Mouse (Mus musculus) midbrain, embryonic 13.5 days (tissue): Measurements from ENCODE around the gene Pgm2. TPM values are rescaled to one million over a fixed set of nuclear protein-coding genes. Genes with fewer than 3 reads are reported as not detected.

Experiments
- ATAC-seq: fragments of 200-750 bp; cut with Nextera tagmentation; 2 replicates; pipeline ENCODE4 v1.8.0; 2017; ENCODE audit warnings: mild to moderate bottlenecking, moderate TSS enrichment, moderate library complexity
- H3K27ac ChIP-seq: fragments of 300-500 bp; sonication (generic); 2 replicates; pipeline ENCODE4 v1.5.1; 2015; ENCODE audit warnings: inconsistent platforms, mild to moderate bottlenecking, moderate library complexity
- H3K27me3 ChIP-seq: fragments of 300-500 bp; sonication (generic); 2 replicates; pipeline ENCODE4 v1.6.1; 2015; ENCODE audit warnings: mild to moderate bottlenecking, inconsistent platforms
- H3K36me3 ChIP-seq: fragments of 300-500 bp; sonication (generic); 2 replicates; pipeline ENCODE4 v1.6.1; 2015; ENCODE audit warnings: mild to moderate bottlenecking, inconsistent platforms
- H3K4me1 ChIP-seq: fragments of 300-500 bp; sonication (generic); replicated peaks from 2 replicates; pipeline ENCODE4 v1.6.1; 2015; ENCODE audit warnings: inconsistent platforms
- H3K4me2 ChIP-seq: fragments of 300-500 bp; sonication (generic); replicated peaks from 2 replicates; pipeline ENCODE4 v1.6.1; 2015; ENCODE audit warnings: moderate library complexity, mild to moderate bottlenecking, inconsistent platforms
- H3K4me3 ChIP-seq: fragments of 300-500 bp; sonication (generic); replicated peaks from 2 replicates; pipeline ENCODE4 v1.5.1; 2015; ENCODE audit warnings: mild to moderate bottlenecking, inconsistent platforms
- H3K9ac ChIP-seq: fragments of 300-500 bp; sonication (generic); replicated peaks from 2 replicates; pipeline ENCODE4 v1.6.1; 2015; ENCODE audit warnings: mild to moderate bottlenecking, inconsistent platforms
- H3K9me3 ChIP-seq: fragments of 300-500 bp; sonication (generic); 2 replicates; pipeline ENCODE4 v1.6.1; 2016; ENCODE audit warnings: mild to moderate bottlenecking, inconsistent platforms
- WGBS: fragments of 180-500 bp; shearing (Covaris S2); methylation state at CpG from one replicate; pipeline ENCODE4 v1.1.7; 2015; 5-methylcytosine and 5-hydroxymethylcytosine counted together
- polyA plus RNA-seq: library from polyadenylated mRNA; unstranded; fragments of >200 nt; fragmentation: Nextera tagmentation; extraction: Ambion mirVana; gene quantifications from 2 replicates; pipeline ENCODE4 v1.2.1, GENCODE M21; 2015

The Pgm2 gene
- polyA plus RNA-seq, result 20.8 and 22.2 TPM in 2 replicates

GRCm38 (mm10) chr5:64092748-64093292 is at the start of gene Pgm2:
Gene Pgm2, plus strand, starts transcription at chr5:64092950.
- peak within 1 kb of the TSS; percentile 83 for H3K9ac ChIP-seq
- H3K4me3 ChIP-seq, result peak within 1 kb of the TSS; percentile 61
- H3K4me2 ChIP-seq, result peak within 1 kb of the TSS; percentile 69
- H3K4me1 ChIP-seq, result peaks cover 11% of the 10 kb centered on the region
- peak; percentile 98 for ATAC-seq
- under 1% methylated on average over 43 of the region's 43 CpGs for WGBS
- H3K9me3 ChIP-seq, result no peaks in the 10 kb centered on the region
- peaks cover under 1% of the 10 kb centered on the region; the same call in 1 of the 2 replicates for H3K36me3 ChIP-seq
- no peaks in the 10 kb centered on the region for H3K27me3 ChIP-seq
- H3K27ac ChIP-seq, result peak within 1 kb of the TSS; percentile 74

GRCm38 (mm10) chr5:64043694-64044453 is 48.9 kb upstream of the Pgm2 start:
- H3K4me1 ChIP-seq, result peaks cover 34% of the 10 kb centered on the region
- no peak overlapping the region for H3K4me2 ChIP-seq
- peak; percentile 59 for ATAC-seq
- H3K27ac ChIP-seq, result peak overlapping the region; percentile 51
- 30% methylated on average over 5 of the region's 5 CpGs for WGBS
- no peaks in the 10 kb centered on the region for H3K9me3 ChIP-seq
- H3K27me3 ChIP-seq, result no peaks in the 10 kb centered on the region
- no peak overlapping the region for H3K9ac ChIP-seq
- H3K36me3 ChIP-seq, result no peaks in the 10 kb centered on the region
- no peak overlapping the region for H3K4me3 ChIP-seq

GRCm38 (mm10) chr5:64044790-64045189 is 48.0 kb upstream of the Pgm2 start:
- Histone ChIP-seq H3K9me3 (no peaks in the 10 kb centered on the region), H3K9ac (no peak overlapping the region), H3K36me3 (no peaks in the 10 kb centered on the region), H3K27ac (peak overlapping the region; percentile 51), H3K4me3 (no peak overlapping the region), H3K4me1 (peaks cover 36% of the 10 kb centered on the region), H3K4me2 (no peak overlapping the region), H3K27me3 (no peaks in the 10 kb centered on the region)
- ATAC-seq, result peak; percentile 24; the same call in 1 of the 2 replicates
- 90% methylated on average over 18 of the region's 18 CpGs for WGBS

- Histone ChIP-seq H3K4me3 (no peak overlapping the region), H3K27me3 (no peaks in the 10 kb centered on the region), H3K4me1 (peaks cover 36% of the 10 kb centered on the region), H3K9me3 (no peaks in the 10 kb centered on the region), H3K27ac (no peak overlapping the region), H3K9ac (no peak overlapping the region), H3K4me2 (no peak overlapping the region), H3K36me3 (no peaks in the 10 kb centered on the region)
- peak; percentile 88 for ATAC-seq
- 44% methylated on average over 8 of the region's 8 CpGs for WGBS
These were observed 47.2 kb upstream of the Pgm2 start for GRCm38 (mm10) chr5:64045502-64045901.

GRCm38 (mm10) chr5:64046995-64047394 is 45.8 kb upstream of the Pgm2 start:
- Histone ChIP-seq H3K4me3 (no peak overlapping the region), H3K4me1 (peaks cover 36% of the 10 kb centered on the region), H3K36me3 (no peaks in the 10 kb centered on the region), H3K27ac (no peak overlapping the region), H3K27me3 (no peaks in the 10 kb centered on the region), H3K9ac (no peak overlapping the region), H3K9me3 (0 out of 2 replicates have a peak, but pooled peaks cover 2% of the 10 kb centered on the region), H3K4me2 (no peak overlapping the region)
- no peak for ATAC-seq
- 73% methylated on average over 11 of the region's 11 CpGs for WGBS

- no peak overlapping the region for H3K4me2 ChIP-seq
- 0 out of 2 replicates have a peak, but pooled peaks cover 2% of the 10 kb centered on the region for H3K9me3 ChIP-seq
- WGBS, result 69% methylated on average over 6 of the region's 6 CpGs
- H3K9ac ChIP-seq, result no peak overlapping the region
- H3K4me3 ChIP-seq, result no peak overlapping the region
- H3K36me3 ChIP-seq, result no peaks in the 10 kb centered on the region
- H3K27me3 ChIP-seq, result no peaks in the 10 kb centered on the region
- peaks cover 36% of the 10 kb centered on the region for H3K4me1 ChIP-seq
- no peak overlapping the region for H3K27ac ChIP-seq
- no peak for ATAC-seq
These were observed 44.8 kb upstream of the Pgm2 start for GRCm38 (mm10) chr5:64047921-64048320.

- peaks cover 32% of the 10 kb centered on the region for H3K4me1 ChIP-seq
- 0 out of 2 replicates have a peak, but pooled peaks cover 2% of the 10 kb centered on the region for H3K9me3 ChIP-seq
- H3K4me2 ChIP-seq, result no peak overlapping the region
- WGBS, result 54% methylated on average over 3 of the region's 3 CpGs
- ATAC-seq, result no peak
- H3K36me3 ChIP-seq, result no peaks in the 10 kb centered on the region
- H3K4me3 ChIP-seq, result no peak overlapping the region
- no peak overlapping the region for H3K27ac ChIP-seq
- H3K27me3 ChIP-seq, result no peaks in the 10 kb centered on the region
- H3K9ac ChIP-seq, result no peak overlapping the region
These were observed 44.1 kb upstream of the Pgm2 start for GRCm38 (mm10) chr5:64048605-64049004.

- Histone ChIP-seq H3K9ac (no peak overlapping the region), H3K4me1 (peaks cover 25% of the 10 kb centered on the region), H3K27me3 (no peaks in the 10 kb centered on the region), H3K27ac (no peak overlapping the region), H3K4me2 (no peak overlapping the region), H3K9me3 (0 out of 2 replicates have a peak, but pooled peaks cover 2% of the 10 kb centered on the region), H3K4me3 (no peak overlapping the region), H3K36me3 (no peaks in the 10 kb centered on the region)
- no peak for ATAC-seq
- WGBS, result 89% methylated on average over 5 of the region's 5 CpGs
These were observed 43.5 kb upstream of the Pgm2 start for GRCm38 (mm10) chr5:64049256-64049655.

- 0 out of 2 replicates have a peak, but pooled peaks cover 5% of the 10 kb centered on the region for H3K4me1 ChIP-seq
- H3K9ac ChIP-seq, result no peak overlapping the region
- no peaks in the 10 kb centered on the region for H3K36me3 ChIP-seq
- H3K4me2 ChIP-seq, result no peak overlapping the region
- WGBS, result 96% methylated on average over 5 of the region's 5 CpGs
- no peak overlapping the region for H3K27ac ChIP-seq
- no peak overlapping the region for H3K4me3 ChIP-seq
- no peaks in the 10 kb centered on the region for H3K27me3 ChIP-seq
- H3K9me3 ChIP-seq, result 0 out of 2 replicates have a peak, but pooled peaks cover 2% of the 10 kb centered on the region
- no peak for ATAC-seq
These were observed 39.7 kb upstream of the Pgm2 start for GRCm38 (mm10) chr5:64053010-64053409.

- H3K4me1 ChIP-seq, result no peaks in the 10 kb centered on the region
- H3K4me2 ChIP-seq, result no peak overlapping the region
- no peak overlapping the region for H3K4me3 ChIP-seq
- no peaks in the 10 kb centered on the region for H3K27me3 ChIP-seq
- no peaks in the 10 kb centered on the region for H3K36me3 ChIP-seq
- no peak overlapping the region for H3K27ac ChIP-seq
- ATAC-seq, result no peak
- no peak overlapping the region for H3K9ac ChIP-seq
- H3K9me3 ChIP-seq, result 0 out of 2 replicates have a peak, but pooled peaks cover 2% of the 10 kb centered on the region
- WGBS, result 95% methylated on average over 6 of the region's 6 CpGs
These were observed 36.5 kb upstream of the Pgm2 start for GRCm38 (mm10) chr5:64056210-64056609.

GRCm38 (mm10) chr5:64060881-64061280 is 31.9 kb upstream of the Pgm2 start:
- H3K9ac ChIP-seq, result no peak overlapping the region
- H3K36me3 ChIP-seq, result no peaks in the 10 kb centered on the region
- no peak overlapping the region for H3K27ac ChIP-seq
- no peaks in the 10 kb centered on the region for H3K9me3 ChIP-seq
- 94% methylated on average over 8 of the region's 8 CpGs for WGBS
- H3K4me3 ChIP-seq, result no peak overlapping the region
- no peak overlapping the region for H3K4me2 ChIP-seq
- no peaks in the 10 kb centered on the region for H3K27me3 ChIP-seq
- H3K4me1 ChIP-seq, result no peaks in the 10 kb centered on the region
- ATAC-seq, result no peak

- no peak overlapping the region for H3K4me2 ChIP-seq
- H3K27ac ChIP-seq, result no peak overlapping the region
- 81% methylated on average over 7 of the region's 7 CpGs for WGBS
- no peak overlapping the region for H3K9ac ChIP-seq
- no peaks in the 10 kb centered on the region for H3K27me3 ChIP-seq
- no peak for ATAC-seq
- H3K4me1 ChIP-seq, result no peaks in the 10 kb centered on the region
- no peaks in the 10 kb centered on the region for H3K9me3 ChIP-seq
- H3K36me3 ChIP-seq, result no peaks in the 10 kb centered on the region
- H3K4me3 ChIP-seq, result no peak overlapping the region
These were observed 31.1 kb upstream of the Pgm2 start for GRCm38 (mm10) chr5:64061643-64062042.
